Mouse (Mus musculus) 416B (cell line): ENCODE measurements around the gene Guca1a.
"Not testable (repeated sequence)": the region's sequence is repeated elsewhere in the genome, so short reads cannot be mapped to it uniquely, and the experiment has no call there.

Experiments used
- DNase-seq: peaks from one replicate; pipeline ENCODE4 v3.0.0; 2011; ENCODE audit warnings: low read depth

The Guca1a gene

GRCm38 (mm10) chr17:47400451-47400850 is at the start of gene Guca1a:
TSS of gene Guca1a (minus strand) at chr17:47400584.
- DNase-seq, result no peak

GRCm38 (mm10) chr17:47449432-47449831 is 49.0 kb upstream of the Guca1a start:
- no peak for DNase-seq

- no peak for DNase-seq
Observed at GRCm38 (mm10) chr17:47448523-47449372, 48.4 kb upstream of the Guca1a start.

GRCm38 (mm10) chr17:47446561-47446960 is 46.2 kb upstream of the Guca1a start:
- no peak for DNase-seq

- no peak for DNase-seq
Observed at GRCm38 (mm10) chr17:47446025-47446424, 45.6 kb upstream of the Guca1a start.

- no peak for DNase-seq
Observed at GRCm38 (mm10) chr17:47445518-47445917, 45.1 kb upstream of the Guca1a start.

GRCm38 (mm10) chr17:47444113-47444512 is 43.7 kb upstream of the Guca1a start:
- DNase-seq, result peak; percentile 80

- DNase-seq, result no peak
Observed at GRCm38 (mm10) chr17:47442271-47442670, 41.9 kb upstream of the Guca1a start.

- no peak for DNase-seq
Observed at GRCm38 (mm10) chr17:47441296-47442051, 41.1 kb upstream of the Guca1a start.

GRCm38 (mm10) chr17:47440359-47440890 is 40.0 kb upstream of the Guca1a start:
- no peak for DNase-seq

GRCm38 (mm10) chr17:47439396-47440028 is 39.1 kb upstream of the Guca1a start:
- DNase-seq, result peak; percentile 88

GRCm38 (mm10) chr17:47438611-47439010 is 38.2 kb upstream of the Guca1a start:
- no peak for DNase-seq

GRCm38 (mm10) chr17:47436907-47437547 is 36.6 kb upstream of the Guca1a start, which contains the start of gene 1700001C19Rik:
TSS of gene 1700001C19Rik (minus strand) at chr17:47437376.
- no peak for DNase-seq

GRCm38 (mm10) chr17:47436156-47436906 is 35.9 kb upstream of the Guca1a start, which contains the start of gene AI661453:
TSS of gene AI661453 (plus strand) at chr17:47436615.
- no peak for DNase-seq

GRCm38 (mm10) chr17:47430815-47431214 is 30.4 kb upstream of the Guca1a start:
- peak; percentile 64 for DNase-seq

GRCm38 (mm10) chr17:47428831-47429304 is 28.5 kb upstream of the Guca1a start:
- DNase-seq, result peak; percentile 71

GRCm38 (mm10) chr17:47427316-47427715 is 26.9 kb upstream of the Guca1a start:
- peak; percentile 32 for DNase-seq

GRCm38 (mm10) chr17:47424186-47424585 is 23.8 kb upstream of the Guca1a start:
- no peak for DNase-seq

GRCm38 (mm10) chr17:47422616-47423015 is 22.2 kb upstream of the Guca1a start:
- DNase-seq, result not testable (repeated sequence)

GRCm38 (mm10) chr17:47421566-47421965 is 21.2 kb upstream of the Guca1a start:
- no peak for DNase-seq

GRCm38 (mm10) chr17:47420195-47420594 is 19.8 kb upstream of the Guca1a start:
- no peak for DNase-seq
